Mouse (Mus musculus) neural tube, embryonic 10.5 days (tissue): ENCODE results near the gene Disp2.

Experiments
- DNase-seq: peaks from one replicate; pipeline ENCODE4 v3.0.0-alpha.2; 2017; ENCODE audit warnings: low spot score; ENCODE audit errors: extremely low spot score

Disp2 gene

GRCm38 (mm10) chr2:118783663-118784062 lies 4.1 kb downstream of the Disp2 start:
- no peak for DNase-seq

GRCm38 (mm10) chr2:118786525-118786924 lies 7.0 kb downstream of the Disp2 start:
- DNase-seq, result no peak

GRCm38 (mm10) chr2:118789501-118789900 lies 10.0 kb downstream of the Disp2 start:
- no peak for DNase-seq

DNA sequence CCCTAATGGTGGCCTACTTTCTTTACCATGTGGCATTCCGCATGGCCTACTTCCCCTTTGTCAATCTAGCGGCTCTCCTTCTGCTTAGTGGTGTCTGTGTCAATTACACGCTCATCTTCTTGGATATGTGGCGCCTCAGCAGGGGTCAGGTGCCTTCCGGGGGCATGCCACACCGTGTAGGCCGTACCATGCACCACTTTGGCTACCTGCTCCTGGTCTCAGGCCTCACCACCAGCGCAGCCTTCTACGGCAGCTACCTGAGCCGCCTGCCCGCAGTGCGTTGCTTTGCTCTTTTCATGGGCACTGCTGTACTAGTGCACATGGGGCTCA lies 10.7 kb downstream of the Disp2 start:
- no peak for DNase-seq

DNA sequence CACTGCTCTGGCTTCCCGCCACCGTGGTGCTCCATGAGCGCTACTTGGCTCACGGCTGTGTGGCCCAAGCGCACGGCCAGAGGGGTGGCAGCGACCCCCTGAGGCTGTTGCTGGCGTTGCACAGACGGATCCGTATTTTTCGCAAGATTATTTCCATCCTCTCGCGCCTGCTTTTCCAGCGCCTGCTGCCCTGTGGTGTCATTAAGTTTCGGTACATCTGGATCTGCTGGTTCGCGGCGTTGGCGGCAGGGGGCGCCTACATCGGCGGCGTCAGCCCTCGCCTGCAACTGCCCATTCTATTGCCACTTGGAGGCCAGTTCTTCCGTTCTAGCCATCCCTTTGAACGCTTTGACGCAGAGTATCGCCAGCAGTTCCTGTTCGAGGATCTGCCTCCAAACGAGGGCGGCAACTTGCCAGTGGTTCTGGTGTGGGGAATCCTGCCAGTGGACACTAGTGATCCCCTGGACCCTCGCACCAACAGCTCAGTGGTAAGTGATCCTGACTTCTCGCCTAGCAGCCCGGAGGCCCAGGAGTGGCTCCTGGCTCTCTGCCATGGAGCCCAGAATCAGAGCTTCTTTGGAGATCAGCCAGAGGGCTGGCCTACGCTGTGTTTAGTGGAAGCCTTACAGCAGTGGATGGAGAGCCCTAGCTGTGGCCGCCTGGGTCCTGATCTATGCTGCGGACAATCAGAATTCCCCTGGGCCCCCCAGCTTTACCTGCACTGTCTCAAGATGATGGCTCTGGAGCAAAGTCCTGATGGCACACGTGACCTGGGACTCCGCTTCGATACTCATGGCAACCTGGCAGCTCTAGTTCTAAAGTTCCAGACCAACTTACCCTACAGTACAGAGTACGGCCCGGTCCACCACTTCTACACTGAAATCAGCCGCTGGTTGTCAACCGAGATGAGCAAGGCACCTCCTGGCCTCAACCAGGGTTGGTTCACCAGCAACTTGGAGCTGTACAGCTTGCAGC lies 11.3 kb downstream of the Disp2 start:
- peak; percentile 67 for DNase-seq

DNA sequence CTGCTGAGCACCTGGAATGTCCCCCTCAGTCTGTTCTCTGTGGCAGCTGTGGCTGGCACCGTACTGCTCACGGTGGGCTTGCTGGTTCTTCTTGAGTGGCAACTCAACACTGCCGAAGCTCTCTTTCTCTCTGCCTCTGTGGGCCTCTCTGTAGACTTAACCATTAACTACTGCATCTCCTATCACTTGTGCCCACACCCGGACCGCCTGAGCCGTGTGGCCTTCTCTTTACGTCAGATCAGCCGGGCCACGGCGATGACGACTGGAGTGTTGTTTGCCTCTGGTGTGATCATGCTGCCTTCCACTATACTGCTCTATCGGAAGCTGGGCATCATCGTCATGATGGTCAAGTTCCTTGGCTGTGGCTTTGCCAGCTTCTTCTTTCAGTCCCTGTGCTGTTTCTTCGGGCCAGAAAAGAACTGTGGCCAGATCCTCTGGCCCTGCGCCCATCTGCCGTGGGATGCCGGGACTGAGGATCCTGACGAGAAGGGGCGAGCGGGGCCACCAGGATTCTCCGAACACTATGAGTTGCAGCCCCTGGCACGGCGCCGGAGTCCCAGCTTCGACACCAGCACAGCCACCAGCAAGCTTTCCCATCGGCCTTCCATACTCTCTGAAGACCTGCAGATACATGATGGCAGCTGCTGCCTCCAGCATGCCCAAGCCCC lies 12.2 kb downstream of the Disp2 start:
- no peak for DNase-seq

DNA sequence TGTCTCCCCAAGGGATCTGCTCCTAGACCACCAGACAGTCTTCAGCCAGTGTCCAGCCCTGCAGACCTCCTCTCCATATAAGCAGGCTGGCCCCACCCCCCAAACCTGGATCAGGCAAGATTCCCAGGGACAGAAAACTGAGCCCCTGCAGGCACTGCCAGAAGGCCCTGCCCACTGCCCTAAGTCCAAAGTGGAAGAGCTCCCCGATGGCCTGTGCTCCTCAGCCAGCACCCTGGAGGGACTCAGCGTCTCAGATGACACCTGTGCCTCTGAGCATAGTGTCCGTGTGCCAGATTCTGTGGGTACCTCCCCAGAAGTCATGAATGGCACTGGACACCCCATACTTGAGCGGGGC lies 12.7 kb downstream of the Disp2 start:
- DNase-seq, result no peak

DNA sequence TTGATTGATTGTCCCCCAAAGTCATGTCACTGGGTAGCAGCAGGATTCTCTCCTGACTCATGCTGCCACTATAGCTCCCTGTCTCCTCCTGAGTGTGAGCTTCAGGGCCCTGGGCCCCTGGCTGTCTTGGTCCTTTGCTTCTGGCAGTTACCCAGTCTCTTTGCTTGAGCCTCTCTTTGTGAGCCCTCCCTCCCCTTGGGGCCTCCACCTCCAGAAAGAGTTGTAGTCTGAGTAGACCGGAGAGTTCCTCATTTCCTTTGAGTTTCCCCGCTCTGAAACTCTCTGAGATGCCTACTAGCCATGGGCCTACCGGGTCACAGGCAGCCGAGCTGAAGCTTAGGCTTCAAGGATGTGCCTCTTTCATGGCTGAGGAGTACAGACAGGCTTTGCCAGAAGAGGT lies 14.1 kb downstream of the Disp2 start:
- no peak for DNase-seq

DNA sequence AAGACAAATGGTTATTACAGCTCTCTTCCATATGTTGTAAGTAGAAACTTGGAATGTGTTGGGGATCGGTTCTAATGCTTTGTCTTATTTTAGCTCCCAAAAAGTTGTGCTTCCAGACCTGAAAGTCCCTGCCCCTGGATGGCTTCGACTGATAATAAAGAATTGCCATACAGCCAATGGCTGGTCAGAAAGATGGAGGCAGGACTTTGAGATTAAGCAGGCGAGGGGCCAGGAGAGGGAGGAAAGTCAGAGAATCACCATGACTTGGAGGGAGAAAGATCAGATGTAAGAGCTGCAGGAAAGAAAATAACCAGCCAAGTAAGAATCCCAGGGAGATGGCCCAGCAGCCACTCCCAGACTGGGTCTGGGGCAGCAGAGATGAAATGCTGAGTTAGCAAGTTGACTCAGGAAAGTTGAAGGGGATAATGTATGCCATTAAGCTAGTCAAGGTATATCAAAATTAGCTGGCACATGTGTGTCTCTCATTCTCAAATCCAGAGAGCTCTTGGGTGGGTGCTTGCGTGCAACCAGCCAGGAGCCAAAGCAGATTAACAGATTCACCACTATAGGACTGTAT lies 23.1 kb downstream of the Disp2 start:
- no peak for DNase-seq

DNA sequence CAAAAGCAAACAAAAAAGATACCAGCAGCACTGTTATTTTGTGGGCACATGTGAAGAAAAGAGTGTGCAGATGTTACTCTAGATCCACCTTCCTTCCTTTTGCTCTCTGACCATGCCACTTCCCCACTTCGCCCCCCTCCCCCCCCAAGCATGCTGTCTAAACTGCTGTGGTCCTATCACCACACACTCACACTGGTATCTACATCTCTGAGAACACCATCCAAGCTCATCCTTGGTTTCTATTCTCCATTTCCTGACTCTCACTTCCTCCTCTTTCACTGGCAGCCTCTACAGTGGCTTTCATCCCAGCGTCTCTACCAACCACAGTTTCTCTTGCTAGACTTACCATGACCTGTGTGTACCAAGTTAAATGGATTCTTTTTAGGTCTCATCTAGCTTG lies 25.0 kb downstream of the Disp2 start:
- no peak for DNase-seq

GRCm38 (mm10) chr2:118805137-118805536 lies 25.6 kb downstream of the Disp2 start:
- no peak for DNase-seq

DNA sequence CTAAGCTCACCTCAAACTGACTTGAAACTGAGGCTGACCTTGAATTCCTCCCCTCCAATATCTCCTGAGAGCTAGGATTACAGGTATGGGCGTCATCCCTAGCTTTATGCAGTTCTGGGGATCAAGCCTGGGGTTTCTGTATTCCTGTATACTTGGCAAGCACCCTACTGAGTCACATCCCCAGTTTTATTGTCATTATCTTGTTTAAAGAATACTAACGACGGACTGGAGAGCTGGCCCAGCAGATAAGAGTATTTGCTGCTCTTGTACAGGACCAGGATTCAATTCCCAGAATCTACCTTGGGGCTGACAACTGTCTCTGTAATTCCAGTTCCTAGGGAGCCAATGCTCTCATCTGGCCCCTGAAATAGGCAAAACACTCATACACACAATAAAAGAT lies 26.2 kb downstream of the Disp2 start:
- no peak for DNase-seq

DNA sequence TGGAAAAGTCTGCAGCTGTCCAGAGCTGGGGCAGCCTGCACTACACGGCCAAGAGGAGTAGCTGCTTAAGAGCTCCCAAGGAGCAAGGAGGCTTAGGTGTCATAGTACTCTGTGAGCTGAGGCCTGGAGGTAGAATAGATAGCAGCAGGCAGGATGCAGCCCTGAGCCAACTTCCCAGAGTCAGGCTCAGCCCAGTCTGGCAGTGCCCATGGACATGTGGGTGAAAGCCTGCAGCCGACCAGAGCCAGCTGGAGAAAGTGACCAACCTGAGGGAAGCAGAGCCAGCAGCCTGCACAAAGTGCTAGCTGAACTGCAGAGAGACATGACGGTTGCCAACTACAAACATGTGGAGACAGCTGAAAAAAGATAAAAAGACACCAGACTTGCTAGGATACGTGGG lies 27.3 kb downstream of the Disp2 start:
- no peak for DNase-seq

GRCm38 (mm10) chr2:118810861-118811260 lies 31.3 kb downstream of the Disp2 start:
- no peak for DNase-seq

- DNase-seq, result no peak
These were observed 33.2 kb downstream of the Disp2 start for GRCm38 (mm10) chr2:118812724-118813123.

DNA sequence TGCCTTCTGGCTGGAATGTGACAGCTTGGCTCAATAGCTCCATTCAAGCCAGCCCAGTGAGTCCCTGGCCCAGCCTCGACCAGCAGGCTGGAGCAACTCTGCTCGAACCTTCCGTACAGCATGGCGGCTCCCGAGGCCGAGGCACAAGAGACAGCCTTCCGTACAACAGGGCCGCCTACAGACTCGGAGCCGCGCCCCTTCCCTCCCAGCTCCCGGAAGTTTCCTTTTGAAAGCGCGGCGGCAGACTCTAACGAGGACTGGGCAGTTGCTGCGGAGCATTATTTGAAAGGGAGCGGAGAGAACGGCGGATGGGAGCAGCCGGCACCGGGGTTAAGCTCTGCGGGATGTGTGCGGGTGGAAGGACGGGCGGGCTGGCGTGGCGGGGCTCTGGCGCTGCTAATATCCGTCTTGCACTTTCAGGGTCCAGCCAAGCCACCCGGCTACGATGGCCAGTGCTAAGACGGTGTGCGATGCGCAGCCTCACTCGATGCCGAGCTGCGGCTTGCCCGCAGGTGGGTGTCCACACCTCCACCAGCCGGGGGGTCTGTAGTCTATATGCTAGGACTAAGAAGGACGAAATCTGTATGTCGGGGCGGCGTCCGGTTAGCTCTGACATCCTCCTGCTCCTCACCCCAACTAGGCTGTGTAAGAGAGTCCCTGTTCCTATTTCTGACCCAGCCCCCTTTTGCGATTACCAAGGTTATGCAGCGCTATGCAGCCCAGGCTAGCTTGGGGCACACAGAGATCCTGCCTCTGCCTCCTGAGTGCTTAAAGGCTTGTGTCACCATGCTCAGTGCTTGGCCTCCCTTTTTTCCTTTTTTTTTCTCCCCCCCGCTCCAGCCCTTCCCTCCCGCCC lies 34.7 kb downstream of the Disp2 start, which contains the start of gene Knstrn:
TSS of gene Knstrn (plus strand) at position 23 of the 856 bp plus-strand sequence.
- peak; percentile 90 for DNase-seq

DNA sequence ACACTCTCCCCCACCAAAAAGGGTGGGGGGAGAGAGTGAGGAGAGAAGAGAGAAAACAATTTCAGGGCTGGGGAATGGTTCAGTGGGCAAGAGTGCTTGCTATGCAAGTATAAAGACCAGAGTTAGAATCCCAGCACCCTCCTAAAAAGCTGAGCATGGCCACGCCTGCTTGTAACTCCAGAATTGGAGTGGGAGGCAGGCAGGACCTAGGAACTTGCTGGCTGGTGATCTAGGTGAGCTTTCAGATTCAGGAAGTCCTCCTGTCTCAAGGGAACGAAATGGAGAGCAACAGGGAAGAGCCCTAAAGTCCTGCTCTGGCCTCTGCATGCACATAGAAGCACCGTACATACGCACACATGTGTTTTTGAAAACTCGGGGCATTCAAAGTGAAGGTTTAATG lies 43.3 kb downstream of the Disp2 start:
- no peak for DNase-seq

- DNase-seq, result no peak
These were observed 44.9 kb downstream of the Disp2 start for GRCm38 (mm10) chr2:118824396-118824795.

DNA sequence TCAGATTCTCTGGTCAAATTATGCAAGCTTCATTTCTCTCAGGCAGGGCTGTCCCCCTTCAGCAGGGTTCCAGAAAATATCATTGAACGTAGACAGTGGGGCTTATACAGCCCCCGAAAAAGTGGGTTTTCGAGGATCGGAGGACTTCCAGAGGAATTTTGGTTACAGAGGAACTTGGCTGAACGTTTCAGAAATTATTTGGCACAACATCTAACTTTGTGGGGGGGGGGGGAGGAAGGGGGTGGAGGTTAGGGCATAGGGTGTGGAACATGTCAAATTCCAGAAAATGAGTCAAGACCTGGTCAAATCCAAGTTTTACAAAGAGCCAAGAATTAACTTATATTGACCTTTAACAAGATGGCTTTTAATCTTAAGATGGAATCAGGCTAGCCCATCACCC lies 49.6 kb downstream of the Disp2 start:
- no peak for DNase-seq

GRCm38 (mm10) chr2:118834061-118834460 lies 54.5 kb downstream of the Disp2 start:
- no peak for DNase-seq

DNA sequence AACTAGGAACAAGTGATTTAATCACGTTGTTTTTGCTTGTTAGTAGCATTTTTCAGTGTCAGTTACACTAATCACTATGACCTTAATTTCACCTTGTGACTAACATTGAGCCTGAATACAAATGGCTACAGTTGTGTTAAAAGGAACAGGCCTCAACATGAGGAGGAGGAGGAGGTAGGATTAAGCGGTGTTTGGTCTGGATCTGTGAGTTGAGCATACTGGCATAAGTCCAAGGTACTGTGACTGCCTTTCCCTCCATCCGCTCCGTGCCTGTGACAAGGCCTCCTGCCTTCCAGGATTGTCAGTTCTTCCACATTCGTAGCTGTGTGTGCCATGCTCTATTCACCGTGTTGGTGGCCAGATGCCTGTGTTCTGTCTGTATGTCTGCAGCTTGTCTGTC lies 55.6 kb downstream of the Disp2 start:
- no peak for DNase-seq

GRCm38 (mm10) chr2:118838330-118838729 lies 58.8 kb downstream of the Disp2 start:
- no peak for DNase-seq
